ENCODE assay signal across 9 mouse cellular contexts in genomic region chr1:132430818-132431217, GRCm38 (mm10). TPM values are rescaled to one million over a fixed set of nuclear protein-coding genes. Genes with fewer than 3 reads are reported as not detected.
DNase-seq lines count a peak whose midpoint lies in the region; ATAC-seq lines count a peak whose summit lies in the region.
"Had no signal": no experiment of that assay in that cellular context is flagged by ENCODE, and none has a peak within 500 bp of the region (broad histone marks: within the 10 kb centered on the region; RNA-seq: fewer than 3 reads in every experiment).

No protein-coding gene starts in this region.

- WGBS in neural tube, embryonic 14.5 days = 33% methylated on average over 3 of the region's 3 CpGs

- H3K9me3 ChIP-seq in neural tube, embryonic 14.5 days (ENCODE audit: control insufficient read depth, low read length) = no peaks in the 10 kb centered on the region
- H3K9me3 ChIP-seq: intestine, embryonic 15.5 days had no signal

- DNase-seq in cerebellum, postnatal 14 days = peak; percentile 60 to 66
- DNase-seq in cerebellum, adult 11-12 months = no peak
- peak; percentile 17 for DNase-seq in right cerebral cortex, adult 18-20 months
- no peak for DNase-seq in right cerebral cortex, postnatal 36 days (ENCODE audit: low spot score in 2 of 2)
- peak; percentile 50 for DNase-seq in layer of hippocampus, adult 9-10 months (ENCODE audit: low spot score)
- DNase-seq in testis, postnatal 14 days (ENCODE audit: low spot score) = no peak

- peak overlapping the region; percentile 23; the same call in 1 of the 2 replicates for H3K27ac ChIP-seq in neural tube, embryonic 14.5 days (ENCODE audit: low read depth, low read length)
- H3K27ac ChIP-seq: intestine, embryonic 15.5 days had no signal

- no peaks in the 10 kb centered on the region for H3K36me3 ChIP-seq in neural tube, embryonic 14.5 days (ENCODE audit: control insufficient read depth, insufficient read depth, low read length)
- H3K36me3 ChIP-seq: intestine, embryonic 15.5 days had no signal

- H3K27me3 ChIP-seq in neural tube, embryonic 14.5 days (ENCODE audit: control insufficient read depth, insufficient read depth, low read length) = no peaks in the 10 kb centered on the region
- H3K27me3 ChIP-seq: intestine, embryonic 15.5 days had no signal

- ATAC-seq in neural tube, embryonic 14.5 days (ENCODE audit: low read depth) = no peak
- ATAC-seq in erythroid progenitor cell, adult 5-6 weeks (replicated peaks; ENCODE audit: low FRiP score, poor library complexity, severe bottlenecking) = no peak
- ATAC-seq: intestine, embryonic 15.5 days had no signal

- no peak overlapping the region for H3K9ac ChIP-seq in neural tube, embryonic 14.5 days (replicated peaks; ENCODE audit: low read depth, low read length)
- H3K9ac ChIP-seq: intestine, embryonic 15.5 days had no signal

- no peak overlapping the region for H3K4me2 ChIP-seq in neural tube, embryonic 14.5 days (ENCODE audit: low read depth, low read length)
- H3K4me2 ChIP-seq: intestine, embryonic 15.5 days had no signal

- H3K4me3 ChIP-seq in neural tube, embryonic 14.5 days (ENCODE audit: low read depth, low read length) = no peak overlapping the region
- H3K4me3 ChIP-seq: intestine, embryonic 15.5 days had no signal

- H3K4me1 ChIP-seq in neural tube, embryonic 14.5 days (ENCODE audit: control insufficient read depth, insufficient read depth, low read length) = peaks cover 7% of the 10 kb centered on the region

RNA-seq across cellular contexts. Expression of gene Dstyk, which starts 13.5 kb away (rescaled TPM):
- polyA plus RNA-seq in neural tube, embryonic 14.5 days (2014; fragmentation: Nextera tagmentation; extraction: Ambion mirVana) = 9.5 and 12.7 TPM in 2 replicates
- total RNA-seq in erythroid progenitor cell, adult 5-6 weeks (2015; ENCODE audit: low replicate concordance) = 23.4 and 31.4 TPM in 2 replicates
- total RNA-seq in erythroid progenitor cell, adult 5-6 weeks (2017; ENCODE audit: low replicate concordance) = 34.3 and 48.6 TPM in 2 replicates

RNA-seq across cellular contexts. Expression of gene Tmcc2, which starts 39.7 kb away (rescaled TPM):
- 20.7 and 29.9 TPM in 2 replicates for polyA plus RNA-seq in neural tube, embryonic 14.5 days (2014; fragmentation: Nextera tagmentation; extraction: Ambion mirVana)
- total RNA-seq in erythroid progenitor cell, adult 5-6 weeks (2015; ENCODE audit: low replicate concordance) = 212 and 231 TPM in 2 replicates
- 244 and 297 TPM in 2 replicates for total RNA-seq in erythroid progenitor cell, adult 5-6 weeks (2017; ENCODE audit: low replicate concordance)

RNA-seq across cellular contexts. Expression of gene Rbbp5, which starts 46.3 kb away (rescaled TPM):
- polyA plus RNA-seq in neural tube, embryonic 14.5 days (2014; fragmentation: Nextera tagmentation; extraction: Ambion mirVana) = 41.9 and 52.7 TPM in 2 replicates
- 53.2 and 61.6 TPM in 2 replicates for total RNA-seq in erythroid progenitor cell, adult 5-6 weeks (2015; ENCODE audit: low replicate concordance)
- 34.1 and 35.3 TPM in 2 replicates for total RNA-seq in erythroid progenitor cell, adult 5-6 weeks (2017; ENCODE audit: low replicate concordance)

Comparison
In these comparisons a context has a peak if more than half of its experiments do, and no peak if none do; other contexts are left out.
1. DNase-seq: peak in cerebellum, postnatal 14 days (2 of 2), right cerebral cortex, adult 18-20 months (single experiment) and layer of hippocampus, adult 9-10 months (single experiment); none in cerebellum, adult 11-12 months (single experiment), right cerebral cortex, postnatal 36 days (0 of 2) and testis, postnatal 14 days (single experiment).